Mouse (Mus musculus): ENCODE measurements around the gene Tbcel. TPM values are rescaled to one million over a fixed set of nuclear protein-coding genes. Genes with fewer than 3 reads are reported as not detected.

The Tbcel gene
- polyA plus RNA-seq, 1 experiment from 2014 or later: 13.0 TPM

DNA sequence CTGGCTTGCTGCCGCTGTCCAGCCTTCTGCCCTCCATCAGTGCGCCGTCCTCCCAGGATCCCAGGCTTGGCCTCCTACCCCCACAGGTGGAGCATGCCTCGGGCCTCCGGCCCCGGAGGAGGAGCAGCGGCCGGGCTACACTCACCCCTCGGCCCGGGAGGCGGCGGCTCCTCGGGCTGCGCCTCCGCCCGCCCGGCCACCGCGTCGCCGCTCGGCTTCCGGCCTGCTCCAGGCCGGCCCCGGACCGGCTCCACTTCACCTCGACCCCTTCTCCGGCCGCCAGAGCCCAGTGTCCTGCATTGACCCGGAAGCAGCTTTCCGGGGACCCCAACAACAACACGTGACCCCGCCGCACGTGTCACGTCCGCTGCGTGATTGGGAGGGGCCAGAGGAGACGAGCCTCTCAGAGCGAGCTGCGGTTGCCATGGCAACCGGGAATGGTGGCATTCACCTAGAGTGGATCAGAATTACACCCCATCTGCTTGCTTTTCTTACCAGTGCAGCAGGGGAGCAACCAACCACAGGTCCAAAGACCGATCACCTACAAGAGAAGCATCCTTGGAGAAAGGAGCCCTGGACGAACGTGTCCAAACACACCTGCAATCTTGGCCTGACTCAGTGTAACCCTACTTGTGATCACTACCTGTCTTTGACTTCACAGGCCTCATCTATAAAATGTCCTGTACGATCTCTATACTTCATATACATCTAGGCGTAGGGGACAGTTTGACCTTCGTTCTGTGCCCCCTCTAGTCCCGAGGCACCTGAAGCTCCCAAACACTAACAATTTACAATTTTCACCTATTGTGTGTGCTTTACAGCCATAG is 35.5 kb downstream of the Tbcel start:
- Histone ChIP-seq H3K27ac (ENCODE audit: low read length) (peak overlapping the region; percentile 87), H3K9me3 (replicated peaks; ENCODE audit: control insufficient read depth, low read length) (no peaks in the 10 kb centered on the region), H3K4me1 (ENCODE audit: control insufficient read depth, low read depth, low read length) (peaks cover 32% of the 10 kb centered on the region), H3K4me3 (ENCODE audit: low read depth, low read length) (peak overlapping the region; percentile 92), H3K27me3 (ENCODE audit: control insufficient read depth, insufficient read depth, low read depth, low read length) (no peaks in the 10 kb centered on the region), H3K4me2 (ENCODE audit: low read depth, low read length) (peak overlapping the region; percentile 87), H3K36me3 (ENCODE audit: control insufficient read depth, insufficient read depth) (no peaks in the 10 kb centered on the region), H3K9ac (ENCODE audit: low read depth, low read length) (peak overlapping the region; percentile 87)
- 7% methylated on average over 49 of the region's 49 CpGs for WGBS (ENCODE audit: insufficient replicate concordance)
- ATAC-seq (ENCODE audit: low read depth): peak; percentile 86

DNA sequence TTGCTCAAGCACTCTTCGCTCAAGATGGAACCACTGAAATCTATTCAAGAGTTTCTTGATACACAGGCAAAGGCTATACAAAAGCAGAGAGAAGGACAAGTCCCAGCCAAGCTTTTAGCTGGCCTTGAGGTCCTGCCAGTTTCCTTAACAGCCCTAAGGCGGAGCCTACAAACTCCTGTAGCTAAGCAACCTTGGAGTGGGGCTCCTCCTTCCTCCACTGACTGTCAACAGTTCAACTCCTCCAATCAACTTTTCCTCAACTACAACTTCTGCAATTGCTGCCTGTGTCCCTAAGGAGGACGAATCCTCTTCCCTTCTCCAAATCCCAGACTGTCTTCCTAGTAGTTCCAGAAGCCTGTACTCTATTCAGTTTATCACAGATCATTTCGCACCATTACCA is 36.4 kb downstream of the Tbcel start:
- H3K9me3 ChIP-seq (replicated peaks; ENCODE audit: control insufficient read depth, low read length): no peaks in the 10 kb centered on the region
- H3K4me3 ChIP-seq (ENCODE audit: low read depth, low read length): peak overlapping the region; percentile 92
- 32% methylated on average over 4 of the region's 4 CpGs for WGBS (ENCODE audit: insufficient replicate concordance)
- H3K4me1 ChIP-seq (ENCODE audit: control insufficient read depth, low read depth, low read length): peaks cover 32% of the 10 kb centered on the region
- H3K4me2 ChIP-seq (ENCODE audit: low read depth, low read length): peak overlapping the region; percentile 87
- no peaks in the 10 kb centered on the region for H3K27me3 ChIP-seq (ENCODE audit: control insufficient read depth, insufficient read depth, low read depth, low read length)
- ATAC-seq (ENCODE audit: low read depth): peak; percentile 71
- peak overlapping the region; percentile 87 for H3K9ac ChIP-seq (ENCODE audit: low read depth, low read length)
- peak overlapping the region; percentile 87 for H3K27ac ChIP-seq (ENCODE audit: low read length)
- no peaks in the 10 kb centered on the region for H3K36me3 ChIP-seq (ENCODE audit: control insufficient read depth, insufficient read depth)

DNA sequence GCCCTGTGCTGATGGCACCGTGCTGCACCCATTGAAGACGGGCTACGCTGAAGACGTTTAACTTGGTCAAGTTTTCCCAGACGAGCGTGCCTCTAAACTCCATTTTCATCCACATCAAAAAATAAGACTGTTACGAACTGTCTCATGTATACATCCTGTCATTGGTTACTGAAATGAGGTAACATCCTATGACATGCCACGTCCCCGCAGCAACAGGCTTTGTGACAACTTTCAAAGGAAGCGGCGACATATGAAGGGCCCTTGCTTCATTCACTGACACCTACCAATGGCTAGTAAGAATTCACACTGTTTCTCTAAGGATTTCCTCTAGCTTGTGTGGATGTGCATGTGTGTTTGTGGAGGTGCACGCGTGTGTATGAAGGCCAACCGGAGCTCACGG is 38.3 kb downstream of the Tbcel start:
- Histone ChIP-seq H3K27ac (ENCODE audit: low read length) (no peak overlapping the region), H3K9me3 (replicated peaks; ENCODE audit: control insufficient read depth, low read length) (no peaks in the 10 kb centered on the region), H3K4me2 (ENCODE audit: low read depth, low read length) (no peak overlapping the region), H3K27me3 (ENCODE audit: control insufficient read depth, insufficient read depth, low read depth, low read length) (no peaks in the 10 kb centered on the region), H3K9ac (ENCODE audit: low read depth, low read length) (no peak overlapping the region), H3K4me1 (ENCODE audit: control insufficient read depth, low read depth, low read length) (peaks cover 34% of the 10 kb centered on the region), H3K4me3 (ENCODE audit: low read depth, low read length) (no peak overlapping the region), H3K36me3 (ENCODE audit: control insufficient read depth, insufficient read depth) (no peaks in the 10 kb centered on the region)
- 84% methylated on average over 15 of the region's 15 CpGs for WGBS (ENCODE audit: insufficient replicate concordance)
- no peak for ATAC-seq (ENCODE audit: low read depth)

DNA sequence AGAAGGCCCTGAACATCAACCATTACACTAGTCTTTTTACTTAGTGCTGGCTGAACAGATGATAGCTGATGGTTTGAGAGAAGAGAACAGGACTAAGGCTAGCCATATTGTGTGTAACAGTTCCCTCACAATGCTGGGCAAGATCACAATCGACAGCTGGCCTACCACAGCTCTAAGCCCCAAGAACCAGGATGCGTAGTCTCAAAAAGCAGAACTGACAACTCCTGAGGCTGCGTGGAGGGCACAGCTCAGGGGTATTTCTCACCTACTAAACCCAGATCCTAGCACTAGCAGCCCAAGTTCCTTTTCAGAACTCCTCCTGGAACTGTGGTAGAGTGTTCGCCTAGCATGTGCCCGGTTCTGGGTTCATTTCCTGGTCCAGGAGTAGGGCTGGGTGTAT is 39.2 kb downstream of the Tbcel start:
- WGBS (ENCODE audit: insufficient replicate concordance): 49% methylated on average over 5 of the region's 5 CpGs
- Histone ChIP-seq H3K9me3 (replicated peaks; ENCODE audit: control insufficient read depth, low read length) (no peaks in the 10 kb centered on the region), H3K4me1 (ENCODE audit: control insufficient read depth, low read depth, low read length) (peaks cover 35% of the 10 kb centered on the region)

DNA sequence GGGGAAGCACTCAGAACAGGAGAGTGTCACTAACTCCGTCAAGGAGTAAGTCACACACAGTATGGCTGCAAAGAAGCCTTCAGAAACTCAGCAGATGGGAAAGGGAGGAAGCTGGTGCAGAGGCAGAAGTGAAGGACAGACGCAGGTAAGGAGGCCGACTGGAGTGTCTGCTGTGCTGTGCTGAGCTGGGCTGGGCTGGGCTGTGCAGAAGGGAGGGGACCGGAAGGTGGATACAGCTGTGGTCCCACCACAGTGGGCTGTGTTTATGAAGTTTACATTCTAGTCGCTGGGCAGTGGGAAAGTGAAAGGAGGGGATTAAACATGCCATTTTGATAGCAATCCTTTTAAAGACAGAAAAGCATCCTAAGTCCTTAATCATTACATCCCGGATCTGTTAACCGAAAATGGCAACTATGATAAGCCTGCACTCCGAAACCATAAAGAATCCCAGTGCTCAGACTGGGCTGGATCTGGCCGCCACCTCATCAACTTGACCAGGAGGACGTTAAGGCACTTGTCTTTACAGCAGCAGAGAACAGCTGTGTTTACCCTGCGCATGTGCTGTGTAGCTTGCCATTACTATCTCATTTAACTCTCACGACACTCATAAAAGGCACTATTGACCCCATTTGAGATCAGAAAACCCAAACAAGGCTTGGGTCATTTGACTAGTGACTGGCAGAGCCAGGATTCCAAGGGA is 40.3 kb downstream of the Tbcel start:
- no peak overlapping the region for H3K9ac ChIP-seq (ENCODE audit: low read depth, low read length)
- H3K4me3 ChIP-seq (ENCODE audit: low read depth, low read length): no peak overlapping the region
- no peak overlapping the region for H3K4me2 ChIP-seq (ENCODE audit: low read depth, low read length)
- H3K27ac ChIP-seq (ENCODE audit: low read length): no peak overlapping the region
- no peaks in the 10 kb centered on the region for H3K27me3 ChIP-seq (ENCODE audit: control insufficient read depth, insufficient read depth, low read depth, low read length)
- no peaks in the 10 kb centered on the region for H3K9me3 ChIP-seq (replicated peaks; ENCODE audit: control insufficient read depth, low read length)
- no peak for ATAC-seq (ENCODE audit: low read depth)
- no peaks in the 10 kb centered on the region for H3K36me3 ChIP-seq (ENCODE audit: control insufficient read depth, insufficient read depth)
- WGBS (ENCODE audit: insufficient replicate concordance): 58% methylated on average over 12 of the region's 12 CpGs
- H3K4me1 ChIP-seq (ENCODE audit: control insufficient read depth, low read depth, low read length): peaks cover 42% of the 10 kb centered on the region

More for the DNA sequence above, 39.2 kb downstream of the Tbcel start:
- Histone ChIP-seq H3K36me3 (ENCODE audit: control insufficient read depth, insufficient read depth) (no peaks in the 10 kb centered on the region), H3K9ac (ENCODE audit: low read depth, low read length) (no peak overlapping the region), H3K27ac (ENCODE audit: low read length) (no peak overlapping the region), H3K4me3 (ENCODE audit: low read depth, low read length) (no peak overlapping the region), H3K4me2 (ENCODE audit: low read depth, low read length) (no peak overlapping the region), H3K27me3 (ENCODE audit: control insufficient read depth, insufficient read depth, low read depth, low read length) (no peaks in the 10 kb centered on the region)
- no peak for ATAC-seq (ENCODE audit: low read depth)

DNA sequence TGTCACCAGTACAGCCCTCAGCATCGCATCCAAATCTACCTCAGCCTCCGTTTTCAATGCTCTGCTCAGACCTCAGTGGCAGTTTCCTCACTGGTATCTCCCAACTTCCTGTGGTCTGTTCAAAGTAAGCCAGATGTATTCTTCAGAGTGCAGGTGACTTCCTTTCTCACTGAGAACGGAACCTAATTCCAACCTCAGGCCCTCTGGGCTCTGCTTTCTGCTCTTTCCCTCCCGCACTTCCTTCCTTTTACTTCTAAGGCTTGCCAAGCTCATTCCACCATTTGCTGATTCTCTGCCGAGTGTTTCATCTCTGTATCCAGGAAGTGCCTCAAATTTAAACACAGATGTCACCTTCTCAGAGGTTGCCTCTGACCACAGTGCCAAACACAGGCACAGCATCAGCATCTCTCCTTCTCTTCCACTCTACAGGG is 41.9 kb downstream of the Tbcel start:
- H3K27me3 ChIP-seq (ENCODE audit: control insufficient read depth, insufficient read depth, low read depth, low read length): no peaks in the 10 kb centered on the region
- no peaks in the 10 kb centered on the region for H3K9me3 ChIP-seq (replicated peaks; ENCODE audit: control insufficient read depth, low read length)
- H3K4me2 ChIP-seq (ENCODE audit: low read depth, low read length): no peak overlapping the region
- no peak overlapping the region for H3K4me3 ChIP-seq (ENCODE audit: low read depth, low read length)
- WGBS (ENCODE audit: insufficient replicate concordance): 22% methylated on average over 5 of the region's 5 CpGs
- H3K4me1 ChIP-seq (ENCODE audit: control insufficient read depth, low read depth, low read length): peaks cover 44% of the 10 kb centered on the region
- H3K27ac ChIP-seq (ENCODE audit: low read length): no peak overlapping the region
- no peaks in the 10 kb centered on the region for H3K36me3 ChIP-seq (ENCODE audit: control insufficient read depth, insufficient read depth)
- ATAC-seq (ENCODE audit: low read depth): no peak
- H3K9ac ChIP-seq (ENCODE audit: low read depth, low read length): no peak overlapping the region

DNA sequence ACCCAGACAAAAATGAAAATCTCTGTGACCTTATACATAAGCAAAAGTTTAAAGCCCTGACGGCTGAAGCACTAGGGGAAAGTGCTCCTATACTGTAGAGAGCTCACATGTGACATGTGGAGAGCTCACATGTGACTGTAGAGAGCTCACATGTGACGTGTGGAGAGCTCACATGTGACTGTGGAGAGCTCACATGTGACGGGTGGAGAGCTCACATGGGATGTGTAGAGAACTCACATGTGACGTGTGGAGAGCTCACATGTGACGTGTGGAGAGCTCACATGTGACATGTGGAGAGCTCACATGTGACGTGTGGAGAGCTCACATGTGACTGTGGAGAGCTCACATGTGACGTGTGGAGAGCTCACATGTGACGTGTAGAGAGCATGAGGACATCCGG is 43.4 kb downstream of the Tbcel start:
- Histone ChIP-seq H3K36me3 (ENCODE audit: control insufficient read depth, insufficient read depth) (no peaks in the 10 kb centered on the region), H3K27ac (ENCODE audit: low read length) (peak overlapping the region; percentile 15; the same call in 1 of the 2 replicates), H3K9ac (ENCODE audit: low read depth, low read length) (no peak overlapping the region), H3K9me3 (replicated peaks; ENCODE audit: control insufficient read depth, low read length) (no peaks in the 10 kb centered on the region), H3K4me2 (ENCODE audit: low read depth, low read length) (no peak overlapping the region), H3K27me3 (ENCODE audit: control insufficient read depth, insufficient read depth, low read depth, low read length) (no peaks in the 10 kb centered on the region), H3K4me1 (ENCODE audit: control insufficient read depth, low read depth, low read length) (peaks cover 56% of the 10 kb centered on the region), H3K4me3 (ENCODE audit: low read depth, low read length) (no peak overlapping the region)
- no peak for ATAC-seq (ENCODE audit: low read depth)
- WGBS (ENCODE audit: insufficient replicate concordance): 79% methylated on average over 9 of the region's 9 CpGs

DNA sequence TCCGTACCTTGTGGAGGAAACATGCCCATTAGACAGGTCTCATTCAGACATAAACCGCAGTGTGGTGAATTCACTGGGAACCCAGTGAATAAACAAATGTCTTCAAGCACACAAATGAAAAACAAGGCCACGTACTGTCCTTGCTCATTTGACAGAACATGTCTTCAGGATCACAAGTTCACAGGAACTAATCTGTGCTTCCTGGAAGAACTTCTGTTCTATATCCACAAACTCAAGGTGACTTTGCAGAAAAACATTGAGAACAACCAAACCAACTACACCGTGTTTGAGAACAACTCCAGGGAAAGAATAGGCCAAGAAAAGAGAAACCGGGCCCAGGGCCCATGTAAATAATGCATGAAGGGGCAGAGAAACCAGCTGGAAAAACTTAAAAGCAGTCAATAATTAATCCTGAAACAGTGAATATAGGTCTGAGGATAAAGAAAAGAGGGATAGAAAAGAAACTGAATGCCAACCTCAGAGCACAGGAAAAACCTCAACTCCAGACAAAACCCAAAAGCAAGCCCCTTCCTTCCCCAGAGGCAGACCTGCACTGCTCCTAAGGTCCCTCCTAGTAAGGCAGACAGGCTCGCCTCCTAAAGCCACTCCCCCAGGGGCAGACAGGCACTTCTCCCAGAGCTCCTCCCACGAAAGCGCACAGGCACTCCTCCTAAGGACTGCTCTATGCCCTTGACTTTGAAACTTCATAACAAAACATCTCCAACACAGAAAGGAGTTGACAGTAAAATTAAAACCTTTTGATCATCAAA is 44.2 kb downstream of the Tbcel start:
- peak overlapping the region; percentile 44 for H3K4me3 ChIP-seq (ENCODE audit: low read depth, low read length)
- H3K9me3 ChIP-seq (replicated peaks; ENCODE audit: control insufficient read depth, low read length): no peaks in the 10 kb centered on the region
- H3K4me2 ChIP-seq (ENCODE audit: low read depth, low read length): peak overlapping the region; percentile 49
- peak overlapping the region; percentile 49 for H3K9ac ChIP-seq (ENCODE audit: low read depth, low read length)
- H3K27me3 ChIP-seq (ENCODE audit: control insufficient read depth, insufficient read depth, low read depth, low read length): no peaks in the 10 kb centered on the region
- H3K4me1 ChIP-seq (ENCODE audit: control insufficient read depth, low read depth, low read length): peaks cover 62% of the 10 kb centered on the region
- ATAC-seq (ENCODE audit: low read depth): peak; percentile 88
- peak overlapping the region; percentile 98 for H3K27ac ChIP-seq (ENCODE audit: low read length)
- WGBS (ENCODE audit: insufficient replicate concordance): 29% methylated on average over 8 of the region's 8 CpGs
- H3K36me3 ChIP-seq (ENCODE audit: control insufficient read depth, insufficient read depth): no peaks in the 10 kb centered on the region

All from liver, embryonic 16.5 days (tissue).